ENCODE assay signal across 21 mouse cellular contexts in genomic region chr4:152247195-152247594, GRCm38 (mm10). TPM values are rescaled to one million over a fixed set of nuclear protein-coding genes. Genes with fewer than 3 reads are reported as not detected.
DNase-seq lines count a peak whose midpoint lies in the region; ATAC-seq and TF ChIP-seq lines count a peak whose summit lies in the region.
"Had no signal": no experiment of that assay in that cellular context is flagged by ENCODE, and none has a peak within 500 bp of the region (broad histone marks: within the 10 kb centered on the region; RNA-seq: fewer than 3 reads in every experiment).

No protein-coding gene starts in this region.

- no peak for TF ChIP-seq CTCF in thymus, adult 2 months (IDR thresholded peaks at IDR 0.05; ENCODE audit: borderline replicate concordance, control insufficient read depth, extremely low read depth, insufficient read depth, low read length, poor library complexity)
- no peak for TF ChIP-seq CTCF in cortical plate, adult 2 months (IDR thresholded peaks at IDR 0.05; ENCODE audit: extremely low read depth, insufficient read depth, low read length)
- TF ChIP-seq CTCF in olfactory bulb, adult 2 months (IDR thresholded peaks at IDR 0.05; ENCODE audit: insufficient read depth, low read depth, low read length) = no peak

- H3K27me3 ChIP-seq in heart, embryonic 15.5 days = no peaks in the 10 kb centered on the region
- no peaks in the 10 kb centered on the region for H3K27me3 ChIP-seq in thymus, adult 2 months (ENCODE audit: control insufficient read depth, insufficient read depth, low read length)
- H3K27me3 ChIP-seq: embryonic facial prominence, embryonic 12.5 days had no signal

- no peak for TF ChIP-seq POLR2A in thymus, adult 2 months (IDR thresholded peaks at IDR 0.05; ENCODE audit: control insufficient read depth, extremely low read depth, insufficient read depth, low read length, poor library complexity)
- no peak for TF ChIP-seq POLR2A in cortical plate, adult 2 months (IDR thresholded peaks at IDR 0.05; ENCODE audit: extremely low read depth, insufficient read depth, low read length)
- TF ChIP-seq POLR2A in olfactory bulb, adult 2 months (IDR thresholded peaks at IDR 0.05; ENCODE audit: insufficient read depth, low read depth, low read length) = no peak

- no peaks in the 10 kb centered on the region for H3K9me3 ChIP-seq in heart, embryonic 15.5 days (replicated peaks)
- H3K9me3 ChIP-seq: embryonic facial prominence, embryonic 12.5 days had no signal

- peak overlapping the region; percentile 91 for H3K27ac ChIP-seq in heart, embryonic 15.5 days
- H3K27ac ChIP-seq in thymus, adult 2 months (ENCODE audit: control insufficient read depth, insufficient read depth, low read length) = peak overlapping the region; percentile 38
- H3K27ac ChIP-seq in cortical plate, adult 2 months (ENCODE audit: insufficient read depth, low read length) = peak overlapping the region; percentile 27; the same call in 1 of the 2 replicates
- peak overlapping the region; percentile 91 for H3K27ac ChIP-seq in olfactory bulb, adult 2 months (ENCODE audit: insufficient read depth, low read depth, low read length)
- H3K27ac ChIP-seq: embryonic facial prominence, embryonic 12.5 days had no signal

- H3K4me2 ChIP-seq in heart, embryonic 15.5 days = no peak overlapping the region
- H3K4me2 ChIP-seq: embryonic facial prominence, embryonic 12.5 days; midbrain, embryonic 11.5 days had no signal

- no peak for DNase-seq in heart, postnatal 10 days
- peak; percentile 9 for DNase-seq in thymus, adult 2 months
- no peak for DNase-seq in thymus, postnatal 0 days (ENCODE audit: low spot score)
- no peak for DNase-seq in yolk sac, embryonic 10.5 days (ENCODE audit: low spot score)
- DNase-seq: adrenal gland, postnatal 10 days; cerebellum, adult 11 months; cerebellum, postnatal 36 days; forebrain, postnatal 0 days; kidney, adult 8-10 months; kidney, postnatal 25 days; layer of hippocampus, adult 9-11 months; lung, adult 18-20 months had no signal

- peaks cover 6% of the 10 kb centered on the region; the same call in 1 of the 2 replicates for H3K36me3 ChIP-seq in heart, embryonic 15.5 days
- H3K36me3 ChIP-seq in thymus, adult 2 months (ENCODE audit: control insufficient read depth, insufficient read depth, low read length) = no peaks in the 10 kb centered on the region
- H3K36me3 ChIP-seq: embryonic facial prominence, embryonic 12.5 days had no signal

- intact Hi-C loops in heart, postnatal 10 days (cut with DNase I) = no loop called here

- no peak overlapping the region for H3K4me3 ChIP-seq in heart, embryonic 15.5 days
- no peak overlapping the region for H3K4me3 ChIP-seq in thymus, adult 2 months (ENCODE audit: control insufficient read depth, insufficient read depth, low read length)
- no peak overlapping the region for H3K4me3 ChIP-seq in cortical plate, adult 2 months (ENCODE audit: insufficient read depth, low read length)
- no peak overlapping the region for H3K4me3 ChIP-seq in olfactory bulb, adult 2 months (ENCODE audit: insufficient read depth, low read depth, low read length)
- H3K4me3 ChIP-seq: embryonic facial prominence, embryonic 12.5 days had no signal

- H3K9ac ChIP-seq in heart, embryonic 15.5 days = peak overlapping the region; percentile 28; the same call in 1 of the 2 replicates
- H3K9ac ChIP-seq: embryonic facial prominence, embryonic 12.5 days; forebrain, postnatal 0 days had no signal

- peaks cover 54% of the 10 kb centered on the region for H3K4me1 ChIP-seq in heart, embryonic 15.5 days (replicated peaks)
- peaks cover 20% of the 10 kb centered on the region; the same call in 1 of the 2 replicates for H3K4me1 ChIP-seq in thymus, adult 2 months (replicated peaks; ENCODE audit: control insufficient read depth, insufficient read depth, low read length)
- peaks cover 23% of the 10 kb centered on the region for H3K4me1 ChIP-seq in cortical plate, adult 2 months (ENCODE audit: control insufficient read depth, insufficient read depth, low read length)
- H3K4me1 ChIP-seq in olfactory bulb, adult 2 months (ENCODE audit: control insufficient read depth, insufficient read depth, low read length) = peaks cover 59% of the 10 kb centered on the region
- H3K4me1 ChIP-seq: embryonic facial prominence, embryonic 12.5 days had no signal

- no peak for ATAC-seq in heart, embryonic 15.5 days (replicated peaks; ENCODE audit: insufficient number of reproducible peaks, insufficient read depth, low FRiP score, low read depth)
- ATAC-seq: forebrain, postnatal 0 days; inflammation-experienced regulatory T-cells, adult 6 months had no signal

- WGBS in heart, embryonic 15.5 days = 49% methylated on average over 3 of the region's 3 CpGs
- WGBS in thymus, adult 2 months = 56% methylated on average over 3 of the region's 3 CpGs
- WGBS in olfactory bulb, adult 2 months = 45% methylated on average over 3 of the region's 3 CpGs

RNA-seq across cellular contexts. Expression of gene Gpr153, which starts 26.8 kb away (rescaled TPM):
- polyA plus RNA-seq in heart, embryonic 15.5 days (2015; fragmentation: Nextera tagmentation; extraction: Ambion mirVana) = 11.2 and 13.2 TPM in 2 replicates
- total RNA-seq in heart, postnatal 10 days (2021) = 10 to 100 TPM; 30.2 to 31.3 TPM
- polyA plus RNA-seq in thymus, adult 2 months (2012; rRNA removed) = 5.3 and 5.5 TPM in 2 replicates
- 1.2 and 1.4 TPM in 2 replicates for polyA plus RNA-seq in thymus, postnatal 0 days (2015; fragmentation: Nextera tagmentation; extraction: Ambion mirVana)
- 24.0 and 25.9 TPM in 2 replicates for polyA plus RNA-seq in cortical plate, adult 2 months (2012; rRNA removed)
- polyA plus RNA-seq in olfactory bulb, adult 2 months (2012; ENCODE audit: insufficient read depth, insufficient read length, low replicate concordance, missing spikeins) = not detected in 2 replicates
- total RNA-seq: hematopoietic stem cell, adult 5-6 weeks had no signal

RNA-seq across cellular contexts. Expression of gene Hes3, which starts 44.3 kb away (rescaled TPM):
- polyA plus RNA-seq in heart, embryonic 15.5 days (2015; fragmentation: Nextera tagmentation; extraction: Ambion mirVana) = not detected in 2 replicates
- total RNA-seq in heart, postnatal 10 days (2021) = not detected
- 0.19 and 0.28 TPM in 2 replicates for polyA plus RNA-seq in thymus, adult 2 months (2012; rRNA removed)
- polyA plus RNA-seq in thymus, postnatal 0 days (2015; fragmentation: Nextera tagmentation; extraction: Ambion mirVana) = 0.07 TPM in 1 of 2 replicates, not detected in the other
- polyA plus RNA-seq in cortical plate, adult 2 months (2012; rRNA removed) = 1.1 and 1.2 TPM in 2 replicates
- polyA plus RNA-seq in olfactory bulb, adult 2 months (2012; ENCODE audit: insufficient read depth, insufficient read length, low replicate concordance, missing spikeins) = not detected in 2 replicates
- total RNA-seq: adrenal gland, postnatal 10 days; gastrocnemius, adult 18-20 months; hematopoietic stem cell, adult 5-6 weeks; liver, adult 2 months had no signal
- polyA plus RNA-seq: forebrain, postnatal 0 days; inflammation-experienced regulatory T-cells, adult 6 months; liver, adult 2 months had no signal

RNA-seq across cellular contexts. Expression of gene Icmt, which starts 49.8 kb away (rescaled TPM):
- 15.3 and 20.3 TPM in 2 replicates for polyA plus RNA-seq in heart, embryonic 15.5 days (2015; fragmentation: Nextera tagmentation; extraction: Ambion mirVana)
- total RNA-seq in heart, postnatal 10 days (2021) = 10 to 100 TPM; 27.3 to 33.4 TPM
- 42.6 and 48.1 TPM in 2 replicates for polyA plus RNA-seq in thymus, adult 2 months (2012; rRNA removed)
- 19.2 and 19.7 TPM in 2 replicates for polyA plus RNA-seq in thymus, postnatal 0 days (2015; fragmentation: Nextera tagmentation; extraction: Ambion mirVana)
- 32.9 and 35.2 TPM in 2 replicates for polyA plus RNA-seq in cortical plate, adult 2 months (2012; rRNA removed)
- polyA plus RNA-seq in olfactory bulb, adult 2 months (2012; ENCODE audit: insufficient read depth, insufficient read length, low replicate concordance, missing spikeins) = not detected in 2 replicates

Comparison
In these comparisons a context has a peak if more than half of its experiments do, and no peak if none do; other contexts are left out.
1. H3K27ac ChIP-seq: peak in every context shown above with its lines; median percentile 91 in heart, embryonic 15.5 days; 91 in olfactory bulb, adult 2 months; 38 in thymus, adult 2 months; 27 in cortical plate, adult 2 months.